ENCODE assay signal across 10 mouse cellular contexts in genomic region chr17:26549148-26549809, GRCm38 (mm10). TPM values are rescaled to one million over a fixed set of nuclear protein-coding genes. Genes with fewer than 3 reads are reported as not detected.
DNase-seq lines count a peak whose midpoint lies in the region; ATAC-seq and TF ChIP-seq lines count a peak whose summit lies in the region.
"Had no signal": no experiment of that assay in that cellular context is flagged by ENCODE, and none has a peak within 500 bp of the region (broad histone marks: within the 10 kb centered on the region; RNA-seq: fewer than 3 reads in every experiment).

No protein-coding gene starts in this region.

- H3K27ac ChIP-seq in midbrain, embryonic 14.5 days (replicated peaks; ENCODE audit: low read depth, low read length): no peak overlapping the region
- no peak overlapping the region for H3K27ac ChIP-seq in midbrain, embryonic 16.5 days (ENCODE audit: low read length)
- H3K27ac ChIP-seq in embryonic facial prominence, embryonic 15.5 days (replicated peaks): no peak overlapping the region; the same call in 1 of the 2 replicates
- no peak overlapping the region for H3K27ac ChIP-seq in limb, embryonic 12.5 days
- peak overlapping the region; percentile 40; the same call in 1 of the 2 replicates for H3K27ac ChIP-seq in stomach, postnatal 0 days (replicated peaks)
- no peak overlapping the region for H3K27ac ChIP-seq in midbrain, embryonic 13.5 days
- H3K27ac ChIP-seq: hindbrain, embryonic 12.5 days; liver, embryonic 14.5 days had no signal

- no peaks in the 10 kb centered on the region for H3K4me1 ChIP-seq in midbrain, embryonic 14.5 days (ENCODE audit: control insufficient read depth, insufficient read depth, low read length)
- no peaks in the 10 kb centered on the region for H3K4me1 ChIP-seq in midbrain, embryonic 16.5 days (ENCODE audit: control insufficient read depth, insufficient read depth, low read length)
- H3K4me1 ChIP-seq in embryonic facial prominence, embryonic 15.5 days: peaks cover 19% of the 10 kb centered on the region
- peaks cover 13% of the 10 kb centered on the region for H3K4me1 ChIP-seq in limb, embryonic 12.5 days (replicated peaks)
- H3K4me1 ChIP-seq in stomach, postnatal 0 days (replicated peaks; ENCODE audit: control insufficient read depth, insufficient read depth): peaks cover 3% of the 10 kb centered on the region; the same call in 1 of the 2 replicates
- no peaks in the 10 kb centered on the region for H3K4me1 ChIP-seq in midbrain, embryonic 13.5 days (replicated peaks)
- H3K4me1 ChIP-seq: hindbrain, embryonic 12.5 days had no signal

- H3K27me3 ChIP-seq in midbrain, embryonic 14.5 days (ENCODE audit: control insufficient read depth, insufficient read depth, low read length): no peaks in the 10 kb centered on the region
- no peaks in the 10 kb centered on the region; the same call in 1 of the 2 replicates for H3K27me3 ChIP-seq in midbrain, embryonic 16.5 days (ENCODE audit: control insufficient read depth, insufficient read depth, low read depth, low read length)
- no peaks in the 10 kb centered on the region for H3K27me3 ChIP-seq in embryonic facial prominence, embryonic 15.5 days
- peaks cover 20% of the 10 kb centered on the region for H3K27me3 ChIP-seq in limb, embryonic 12.5 days
- H3K27me3 ChIP-seq in stomach, postnatal 0 days (ENCODE audit: control insufficient read depth, insufficient read depth, low read length): no peaks in the 10 kb centered on the region
- H3K27me3 ChIP-seq in midbrain, embryonic 13.5 days: peaks cover 5% of the 10 kb centered on the region; the same call in 1 of the 2 replicates

- DNase-seq in midbrain, embryonic 14.5 days: no peak
- peak; percentile 55 for DNase-seq in stomach, postnatal 0 days (ENCODE audit: low spot score)
- DNase-seq in urinary bladder, adult 18-20 months (ENCODE audit: low spot score in 2 of 2): no peak
- no peak for DNase-seq in left cerebral cortex, postnatal 25 days (ENCODE audit: low spot score in 2 of 2)

- intact Hi-C loops in left cerebral cortex, postnatal 25 days (cut with DNase I): no loop called here

- H3K9ac ChIP-seq in midbrain, embryonic 14.5 days (replicated peaks; ENCODE audit: low read length): 0 out of 2 replicates have a peak overlapping the region, but pooled peaks have one; percentile 9
- H3K9ac ChIP-seq in midbrain, embryonic 16.5 days (ENCODE audit: low read depth, low read length): no peak overlapping the region
- H3K9ac ChIP-seq in embryonic facial prominence, embryonic 15.5 days: no peak overlapping the region
- no peak overlapping the region for H3K9ac ChIP-seq in limb, embryonic 12.5 days (replicated peaks)
- no peak overlapping the region for H3K9ac ChIP-seq in stomach, postnatal 0 days (ENCODE audit: low read length)
- H3K9ac ChIP-seq in midbrain, embryonic 13.5 days (replicated peaks): no peak overlapping the region
- H3K9ac ChIP-seq: hindbrain, embryonic 12.5 days; liver, embryonic 14.5 days had no signal

- TF ChIP-seq CTCF in stomach, postnatal 0 days (IDR thresholded peaks at IDR 0.05; ENCODE audit: low read depth): no peak

- H3K4me2 ChIP-seq in midbrain, embryonic 14.5 days (ENCODE audit: low read length): no peak overlapping the region
- H3K4me2 ChIP-seq in midbrain, embryonic 16.5 days (ENCODE audit: low read length): no peak overlapping the region
- H3K4me2 ChIP-seq in embryonic facial prominence, embryonic 15.5 days (replicated peaks): no peak overlapping the region
- peak overlapping the region; percentile 13; the same call in 1 of the 2 replicates for H3K4me2 ChIP-seq in limb, embryonic 12.5 days
- no peak overlapping the region for H3K4me2 ChIP-seq in stomach, postnatal 0 days (replicated peaks; ENCODE audit: low read depth)
- H3K4me2 ChIP-seq in midbrain, embryonic 13.5 days (replicated peaks): no peak overlapping the region
- H3K4me2 ChIP-seq: hindbrain, embryonic 12.5 days had no signal

- no peak overlapping the region for H3K4me3 ChIP-seq in midbrain, embryonic 14.5 days (replicated peaks; ENCODE audit: low read depth, low read length)
- no peak overlapping the region for H3K4me3 ChIP-seq in midbrain, embryonic 16.5 days (ENCODE audit: low read depth, low read length)
- no peak overlapping the region for H3K4me3 ChIP-seq in embryonic facial prominence, embryonic 15.5 days (replicated peaks)
- H3K4me3 ChIP-seq in limb, embryonic 12.5 days (replicated peaks): no peak overlapping the region
- no peak overlapping the region for H3K4me3 ChIP-seq in stomach, postnatal 0 days (ENCODE audit: low read depth, low read length)
- H3K4me3 ChIP-seq in midbrain, embryonic 13.5 days (replicated peaks): no peak overlapping the region
- H3K4me3 ChIP-seq: hindbrain, embryonic 12.5 days had no signal

- no peak for ATAC-seq in midbrain, embryonic 14.5 days (ENCODE audit: low FRiP score, low TSS enrichment)
- ATAC-seq in midbrain, embryonic 16.5 days: no peak
- peak; percentile 26; the same call in 1 of the 2 replicates for ATAC-seq in embryonic facial prominence, embryonic 15.5 days (ENCODE audit: insufficient number of reproducible peaks, low FRiP score, low TSS enrichment, low read depth)
- ATAC-seq in limb, embryonic 12.5 days (ENCODE audit: insufficient number of reproducible peaks, insufficient read depth, low FRiP score, low TSS enrichment, low read depth): no peak
- peak; percentile 80 for ATAC-seq in stomach, postnatal 0 days (ENCODE audit: low FRiP score, low TSS enrichment)
- no peak for ATAC-seq in midbrain, embryonic 13.5 days

- no peak for TF ChIP-seq EP300 in stomach, postnatal 0 days (optimal IDR thresholded peaks at IDR 0.05)

- H3K36me3 ChIP-seq in midbrain, embryonic 14.5 days (ENCODE audit: control insufficient read depth, insufficient read depth, low read length): no peaks in the 10 kb centered on the region
- no peaks in the 10 kb centered on the region for H3K36me3 ChIP-seq in midbrain, embryonic 16.5 days (ENCODE audit: control insufficient read depth, insufficient read depth, low read length)
- no peaks in the 10 kb centered on the region for H3K36me3 ChIP-seq in embryonic facial prominence, embryonic 15.5 days
- no peaks in the 10 kb centered on the region for H3K36me3 ChIP-seq in limb, embryonic 12.5 days
- H3K36me3 ChIP-seq in stomach, postnatal 0 days (ENCODE audit: control insufficient read depth, insufficient read depth, low read length): no peaks in the 10 kb centered on the region
- no peaks in the 10 kb centered on the region for H3K36me3 ChIP-seq in midbrain, embryonic 13.5 days
- H3K36me3 ChIP-seq: hindbrain, embryonic 12.5 days had no signal

- no peaks in the 10 kb centered on the region for H3K9me3 ChIP-seq in midbrain, embryonic 14.5 days (ENCODE audit: control insufficient read depth, low read length)
- H3K9me3 ChIP-seq in midbrain, embryonic 16.5 days (replicated peaks; ENCODE audit: control insufficient read depth, low read length, poor library complexity, severe bottlenecking): no peaks in the 10 kb centered on the region
- H3K9me3 ChIP-seq in embryonic facial prominence, embryonic 15.5 days (replicated peaks): no peaks in the 10 kb centered on the region
- H3K9me3 ChIP-seq in limb, embryonic 12.5 days: no peaks in the 10 kb centered on the region
- H3K9me3 ChIP-seq in stomach, postnatal 0 days (ENCODE audit: control insufficient read depth, low read length): no peaks in the 10 kb centered on the region
- no peaks in the 10 kb centered on the region for H3K9me3 ChIP-seq in midbrain, embryonic 13.5 days
- H3K9me3 ChIP-seq: hindbrain, embryonic 12.5 days had no signal

- 12% methylated on average over 12 of the region's 12 CpGs for WGBS in midbrain, embryonic 14.5 days
- 15% methylated on average over 12 of the region's 12 CpGs for WGBS in midbrain, embryonic 16.5 days
- WGBS in embryonic facial prominence, embryonic 15.5 days: 9% methylated on average over 12 of the region's 12 CpGs
- WGBS in limb, embryonic 12.5 days: 10% methylated on average over 12 of the region's 12 CpGs
- 10% methylated on average over 12 of the region's 12 CpGs for WGBS in stomach, postnatal 0 days
- 11% methylated on average over 12 of the region's 12 CpGs for WGBS in midbrain, embryonic 13.5 days

RNA-seq across cellular contexts. Expression of gene Ergic1, which starts 12.0 kb away (rescaled TPM):
- 117 and 129 TPM in 2 replicates for polyA plus RNA-seq in midbrain, embryonic 14.5 days (2014; fragmentation: Nextera tagmentation; extraction: Ambion mirVana)
- 102 and 103 TPM in 2 replicates for polyA plus RNA-seq in midbrain, embryonic 16.5 days (2015; fragmentation: Nextera tagmentation; extraction: Ambion mirVana)
- 114 and 118 TPM in 2 replicates for polyA plus RNA-seq in embryonic facial prominence, embryonic 15.5 days (2015; fragmentation: Nextera tagmentation; extraction: Ambion mirVana)
- 90.7 and 103 TPM in 2 replicates for polyA plus RNA-seq in limb, embryonic 12.5 days (2016; fragmentation: Nextera tagmentation; extraction: Ambion mirVana)
- 64.2 and 65.5 TPM in 2 replicates for polyA plus RNA-seq in stomach, postnatal 0 days (2015; fragmentation: Nextera tagmentation; extraction: Ambion mirVana)
- 91.5 and 102 TPM in 2 replicates for polyA plus RNA-seq in midbrain, embryonic 13.5 days (2015; fragmentation: Nextera tagmentation; extraction: Ambion mirVana)
- total RNA-seq in left cerebral cortex, postnatal 25 days (2021): 100 to 1,000 TPM; 163 to 168 TPM

RNA-seq across cellular contexts. Expression of gene Dusp1, which starts 12.6 kb away (rescaled TPM):
- polyA plus RNA-seq in midbrain, embryonic 14.5 days (2014; fragmentation: Nextera tagmentation; extraction: Ambion mirVana): 44.2 and 45.8 TPM in 2 replicates
- 33.4 and 35.1 TPM in 2 replicates for polyA plus RNA-seq in midbrain, embryonic 16.5 days (2015; fragmentation: Nextera tagmentation; extraction: Ambion mirVana)
- polyA plus RNA-seq in embryonic facial prominence, embryonic 15.5 days (2015; fragmentation: Nextera tagmentation; extraction: Ambion mirVana): 28.4 and 33.3 TPM in 2 replicates
- 18.0 and 19.4 TPM in 2 replicates for polyA plus RNA-seq in limb, embryonic 12.5 days (2016; fragmentation: Nextera tagmentation; extraction: Ambion mirVana)
- 27.7 and 33.1 TPM in 2 replicates for polyA plus RNA-seq in stomach, postnatal 0 days (2015; fragmentation: Nextera tagmentation; extraction: Ambion mirVana)
- polyA plus RNA-seq in midbrain, embryonic 13.5 days (2015; fragmentation: Nextera tagmentation; extraction: Ambion mirVana): 41.3 and 43.8 TPM in 2 replicates
- total RNA-seq in left cerebral cortex, postnatal 25 days (2021): 10 to 100 TPM; 32.7 to 47.7 TPM

Comparison
In these comparisons a context has a peak if more than half of its experiments do, and no peak if none do; other contexts are left out.
1. ATAC-seq: peak in embryonic facial prominence, embryonic 15.5 days (single experiment) and stomach, postnatal 0 days (single experiment); none in midbrain, embryonic 14.5 days (single experiment), midbrain, embryonic 16.5 days (single experiment), limb, embryonic 12.5 days (single experiment) and midbrain, embryonic 13.5 days (single experiment).